Mouse (Mus musculus) lung, adult 18-20 months (tissue): ENCODE results near the gene Adamts10.

Source experiments
- DNase-seq, 2 experiments: peaks; one replicate each; pipeline ENCODE4 v3.0.0; 2022; ENCODE audit warnings: mixed read lengths in 2 of 2

The Adamts10 gene

DNA sequence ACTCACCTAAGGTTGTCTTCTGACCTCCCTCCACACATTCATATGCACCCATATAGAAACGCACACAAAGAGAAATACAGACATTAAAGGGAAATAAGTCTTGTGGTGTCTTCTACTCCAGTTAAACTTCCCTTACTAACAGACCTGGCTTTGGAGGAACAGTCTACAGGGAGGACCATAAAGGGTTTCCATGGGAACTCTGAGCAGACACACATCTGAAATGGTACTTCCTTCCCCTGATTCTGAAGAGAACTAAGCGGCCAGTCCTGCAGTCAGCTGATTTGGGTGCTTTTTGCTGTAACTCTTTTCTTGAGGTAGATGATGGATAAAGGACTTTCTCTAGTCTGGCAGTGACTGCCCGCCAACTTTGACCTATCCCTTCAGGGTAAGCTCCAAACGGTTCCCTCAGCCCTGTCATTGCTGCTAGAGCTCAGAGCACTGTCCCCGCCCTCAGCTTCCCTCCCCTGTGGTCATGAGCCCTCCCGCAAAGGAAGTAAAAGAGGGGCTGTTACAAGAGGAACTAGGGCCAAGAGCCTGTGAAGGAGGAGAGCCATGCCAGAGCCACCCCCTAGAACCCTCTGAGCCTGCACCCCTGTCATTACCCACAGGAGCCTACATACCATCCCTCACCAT, 31.3 kb downstream of the Adamts10 start, which contains the start of gene Myo1f:
Gene Myo1f, plus strand, starts transcription at position 485 of the 633 bp plus-strand sequence.
- peak; percentile 38 to 60 for DNase-seq

DNA sequence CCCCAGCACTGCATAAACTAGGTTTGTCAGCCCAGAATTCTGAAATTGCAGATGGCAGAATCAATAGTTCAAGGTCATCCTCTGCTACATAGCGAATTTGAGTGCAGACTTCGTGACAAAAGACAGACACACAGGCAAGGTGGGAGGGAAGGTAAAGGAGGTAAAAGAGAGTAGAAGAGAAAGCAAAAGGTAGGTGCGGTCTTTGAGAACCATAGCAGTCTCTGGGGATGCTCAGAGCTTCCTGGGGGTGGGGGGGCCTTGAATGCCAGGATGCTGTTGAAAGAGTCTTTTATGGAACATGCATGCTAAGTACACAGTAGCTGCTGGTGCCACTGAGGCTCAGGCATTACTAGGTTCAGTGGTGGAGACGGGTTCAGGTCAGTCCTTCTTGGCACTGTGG, 33.9 kb downstream of the Adamts10 start:
- no peak for DNase-seq

DNA sequence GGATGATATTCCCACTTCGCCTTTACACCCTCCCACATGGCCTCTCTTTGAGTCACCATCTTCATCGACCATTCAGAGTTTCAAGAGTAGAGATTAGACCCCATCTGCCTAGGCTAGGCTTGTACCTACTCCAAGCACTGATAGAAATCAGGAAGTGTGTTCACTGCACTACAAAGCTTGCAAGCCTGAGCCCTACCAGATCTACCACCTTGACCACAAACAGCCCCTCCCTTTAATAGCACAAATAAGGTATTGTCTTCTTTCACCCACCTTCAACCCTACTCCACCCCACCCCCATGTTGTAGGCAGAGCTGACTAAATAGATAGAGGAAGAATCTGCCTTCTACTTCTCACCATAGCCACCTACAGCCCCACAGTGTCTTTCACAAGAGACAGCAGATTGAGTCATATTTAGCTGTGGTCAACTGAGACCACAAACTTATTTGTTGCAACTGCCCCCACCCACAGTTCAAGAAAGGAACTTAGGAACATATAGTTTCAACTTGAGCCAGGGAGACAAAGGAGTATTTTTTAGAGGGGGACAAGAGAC, 39.6 kb downstream of the Adamts10 start:
- DNase-seq: peak; percentile 27 to 39

DNA sequence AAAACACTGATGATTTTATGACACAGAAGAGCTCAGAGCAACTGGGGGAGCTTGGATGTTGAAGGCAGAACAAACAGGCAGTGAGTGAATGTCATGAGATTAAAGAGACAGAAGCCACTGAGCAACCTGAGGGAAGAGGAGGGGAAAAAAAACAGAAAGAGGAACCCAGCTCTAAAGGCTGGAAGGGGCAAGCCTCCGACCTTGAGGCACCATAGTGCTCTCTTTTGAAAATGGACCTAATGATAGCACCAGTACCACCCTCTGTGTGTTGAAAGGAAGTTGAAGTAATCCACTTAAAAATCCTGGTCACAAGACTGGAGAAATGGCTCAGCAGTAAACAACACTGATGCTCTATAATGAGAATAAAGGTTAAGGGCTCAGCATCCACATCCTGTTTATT, 40.6 kb downstream of the Adamts10 start:
- DNase-seq: no peak

DNA sequence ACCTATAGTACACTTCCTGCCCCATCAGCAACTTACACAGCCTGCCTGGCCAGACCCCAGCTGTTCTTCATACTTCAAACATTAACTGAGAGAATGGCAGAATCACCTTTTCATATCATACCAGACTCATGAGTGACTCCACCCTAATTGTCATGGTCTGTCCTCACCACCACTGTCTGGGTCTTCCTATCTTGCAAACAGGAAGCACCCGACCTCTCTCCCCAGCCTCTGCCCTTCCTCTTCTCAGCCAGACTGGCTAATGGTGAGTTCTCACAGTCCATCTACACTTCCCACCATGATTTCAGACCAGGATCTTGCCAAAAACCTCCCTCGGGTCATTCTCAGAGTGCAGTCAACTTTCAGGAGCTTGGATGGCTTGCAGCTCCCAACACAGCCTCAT, 42.2 kb downstream of the Adamts10 start:
- peak; percentile 28 to 34 for DNase-seq

DNA sequence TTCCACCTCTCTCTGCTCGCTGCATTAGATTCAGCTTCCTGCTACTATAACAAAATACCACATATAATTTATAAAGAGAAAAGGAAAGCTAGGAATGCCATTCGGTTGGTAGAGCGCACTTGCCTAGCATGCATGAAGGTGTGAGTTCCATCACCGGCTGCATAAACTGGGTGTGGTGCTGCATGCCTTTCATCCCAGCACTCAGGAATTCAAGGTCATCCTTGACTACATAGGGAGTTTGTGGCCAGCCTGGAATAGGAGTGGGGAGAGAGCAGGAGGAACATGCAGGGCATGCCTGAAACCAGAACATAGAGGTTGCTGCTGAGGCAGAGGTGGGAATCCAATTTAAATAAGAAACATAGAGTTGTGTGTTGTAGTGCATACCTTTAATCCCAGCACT, 60.1 kb downstream of the Adamts10 start:
- no peak for DNase-seq

- DNase-seq: no peak
Measured at GRCm38 (mm10) chr17:33586011-33586410, 62.0 kb downstream of the Adamts10 start.

GRCm38 (mm10) chr17:33597271-33597670, 73.3 kb downstream of the Adamts10 start:
- DNase-seq: no peak

DNA sequence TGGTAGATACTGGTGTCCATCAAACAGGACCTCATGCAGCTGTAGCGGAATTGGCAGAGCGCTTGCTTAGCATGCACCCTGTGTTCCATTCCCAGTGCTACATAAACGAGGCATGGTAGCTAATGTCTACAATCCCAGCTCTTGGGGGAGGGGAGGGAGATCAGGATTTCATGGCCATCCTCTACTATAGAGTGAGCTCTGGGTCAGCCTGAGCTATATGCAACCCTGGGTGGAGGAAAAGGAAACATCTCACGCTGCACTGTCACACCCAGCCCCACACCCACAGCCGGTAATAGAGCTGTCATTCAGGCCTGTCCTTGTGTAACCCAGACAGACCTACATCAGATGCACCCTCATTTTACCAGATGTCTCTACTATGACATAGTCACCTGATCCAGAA, 74.5 kb downstream of the Adamts10 start:
- DNase-seq: no peak

- no peak for DNase-seq
Measured at GRCm38 (mm10) chr17:33599836-33600475, 76.0 kb downstream of the Adamts10 start.

- no peak for DNase-seq
Measured at GRCm38 (mm10) chr17:33600831-33601230, 76.8 kb downstream of the Adamts10 start.

DNA sequence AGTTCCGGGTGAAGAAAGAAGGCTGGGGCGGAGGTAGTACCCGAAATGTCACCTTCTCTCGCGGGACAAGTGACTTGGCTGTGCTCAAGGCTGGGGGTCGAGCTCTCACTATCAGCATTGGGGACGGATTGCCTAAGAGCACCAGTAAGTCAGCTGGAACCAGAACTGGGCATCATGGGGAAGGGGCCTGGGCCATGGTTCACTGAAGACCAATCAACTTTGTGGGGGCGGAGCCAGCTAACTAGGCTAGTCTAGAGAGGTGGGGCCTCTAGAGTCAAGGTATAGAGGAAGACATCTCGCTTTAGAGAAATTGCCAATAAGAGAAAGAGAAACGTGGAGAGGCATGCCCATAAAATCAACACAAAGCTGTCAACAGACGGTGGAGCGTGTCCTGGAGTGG, 77.9 kb downstream of the Adamts10 start:
- DNase-seq: no peak
